Mouse (Mus musculus) midbrain, embryonic 10.5 days (tissue): ENCODE results near the gene Mrgpre. TPM values are rescaled to one million over a fixed set of nuclear protein-coding genes. Genes with fewer than 3 reads are reported as not detected.

Experiments used
- DNase-seq: peaks from one replicate; pipeline ENCODE4 v3.0.0-alpha.2; 2017; ENCODE audit warnings: low spot score
- H3K27ac ChIP-seq: fragments of 300-500 bp; sonication (generic); replicated peaks from 2 replicates; pipeline ENCODE4 v1.5.1; 2016; ENCODE audit warnings: mild to moderate bottlenecking
- H3K27me3 ChIP-seq: fragments of 300-500 bp; sonication (generic); 2 replicates; pipeline ENCODE4 v1.6.1; 2016; ENCODE audit warnings: low read depth, mild to moderate bottlenecking; ENCODE audit not compliant: poor library complexity, severe bottlenecking
- H3K36me3 ChIP-seq: fragments of 300-500 bp; sonication (generic); 2 replicates; pipeline ENCODE4 v1.6.1; 2016; ENCODE audit warnings: mild to moderate bottlenecking, moderate library complexity
- H3K4me1 ChIP-seq: fragments of 300-500 bp; sonication (generic); 2 replicates; pipeline ENCODE4 v1.6.1; 2016
- H3K4me3 ChIP-seq: fragments of 300-500 bp; sonication (generic); 2 replicates; pipeline ENCODE4 v1.5.1; 2016; ENCODE audit warnings: mild to moderate bottlenecking, moderate library complexity
- H3K9me3 ChIP-seq: fragments of 300-500 bp; sonication (generic); replicated peaks from 2 replicates; pipeline ENCODE4 v1.6.1; 2016; ENCODE audit warnings: mild to moderate bottlenecking
- WGBS: fragments of 180-500 bp; shearing (Covaris S2); methylation state at CpG from one replicate; pipeline ENCODE4 v1.1.7; 2016; 5-methylcytosine and 5-hydroxymethylcytosine counted together
- polyA plus RNA-seq: library from polyadenylated mRNA; unstranded; fragments of >200 nt; fragmentation: Nextera tagmentation; extraction: Ambion mirVana; gene quantifications from 2 replicates; pipeline ENCODE4 v1.2.1, GENCODE M21; 2016

The Mrgpre gene
- polyA plus RNA-seq, 1 experiment from 2014 or later: 1.8 TPM

- WGBS: 88% methylated on average over 5 of the region's 5 CpGs
- no peak for DNase-seq
- peaks cover 92% of the 10 kb centered on the region for H3K36me3 ChIP-seq
- no peaks in the 10 kb centered on the region for H3K4me1 ChIP-seq
- no peaks in the 10 kb centered on the region for H3K27me3 ChIP-seq
- H3K27ac ChIP-seq: no peak overlapping the region
- no peaks in the 10 kb centered on the region for H3K9me3 ChIP-seq
- no peak overlapping the region for H3K4me3 ChIP-seq
Observed at GRCm38 (mm10) chr7:143805199-143805624, 20.9 kb upstream of the Mrgpre start.

DNA sequence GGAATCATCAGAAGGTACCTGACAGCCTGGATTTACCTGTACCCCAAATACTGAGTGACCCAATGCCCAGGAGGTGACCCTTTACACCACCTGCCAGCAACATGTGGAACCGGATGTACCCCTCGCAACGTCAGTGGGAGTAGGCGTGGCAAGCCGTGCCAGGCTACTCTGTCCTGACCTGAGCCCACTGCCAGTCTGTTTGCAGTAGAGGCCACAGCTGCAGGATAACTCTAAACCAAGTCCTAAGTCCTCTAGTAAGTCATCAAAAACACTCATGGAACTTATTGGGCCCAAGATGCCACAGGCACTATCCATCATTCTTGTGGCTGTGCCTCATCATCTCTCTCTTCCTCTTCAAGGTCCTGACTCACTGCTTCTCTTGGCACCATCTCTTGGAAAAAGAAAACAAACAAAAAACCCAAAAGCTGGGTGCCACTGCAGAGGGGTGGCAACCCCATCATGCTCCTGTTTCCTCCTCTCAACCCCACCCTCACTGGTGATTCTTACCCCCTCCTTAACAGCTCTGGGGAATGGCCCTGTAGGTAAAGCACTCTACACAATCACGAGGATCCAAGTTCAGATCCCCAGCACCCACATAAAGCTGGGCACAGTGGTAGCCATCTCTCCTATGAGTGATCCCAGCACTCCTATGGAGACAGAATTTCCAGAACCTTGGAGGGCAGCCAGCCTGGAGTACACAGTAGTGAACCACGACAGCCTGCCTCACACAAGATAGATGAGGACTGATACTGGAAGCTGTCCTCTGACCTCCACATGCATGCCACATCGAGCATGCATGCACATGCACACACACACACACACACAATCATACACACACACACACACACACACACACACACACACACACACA lies 17.1 kb upstream of the Mrgpre start:
- Histone ChIP-seq H3K4me3 (no peak overlapping the region), H3K36me3 (peaks cover 93% of the 10 kb centered on the region), H3K4me1 (no peaks in the 10 kb centered on the region), H3K27ac (no peak overlapping the region), H3K27me3 (no peaks in the 10 kb centered on the region), H3K9me3 (no peaks in the 10 kb centered on the region)
- DNase-seq: no peak
- WGBS: 89% methylated on average over 8 of the region's 8 CpGs

- DNase-seq: no peak
- H3K4me3 ChIP-seq: no peak overlapping the region
- H3K27me3 ChIP-seq: no peaks in the 10 kb centered on the region
- H3K4me1 ChIP-seq: no peaks in the 10 kb centered on the region
- H3K9me3 ChIP-seq: no peaks in the 10 kb centered on the region
- peaks cover 93% of the 10 kb centered on the region for H3K36me3 ChIP-seq
- WGBS: 88% methylated on average over 1 of the region's 1 CpGs
- no peak overlapping the region for H3K27ac ChIP-seq
Observed at GRCm38 (mm10) chr7:143800770-143801169, 16.5 kb upstream of the Mrgpre start.

GRCm38 (mm10) chr7:143798783-143799182 lies 14.5 kb upstream of the Mrgpre start:
- Histone ChIP-seq H3K4me1 (no peaks in the 10 kb centered on the region), H3K36me3 (peaks cover 88% of the 10 kb centered on the region), H3K27me3 (no peaks in the 10 kb centered on the region), H3K27ac (no peak overlapping the region), H3K9me3 (no peaks in the 10 kb centered on the region), H3K4me3 (no peak overlapping the region)
- WGBS: 83% methylated on average over 4 of the region's 4 CpGs
- no peak for DNase-seq

DNA sequence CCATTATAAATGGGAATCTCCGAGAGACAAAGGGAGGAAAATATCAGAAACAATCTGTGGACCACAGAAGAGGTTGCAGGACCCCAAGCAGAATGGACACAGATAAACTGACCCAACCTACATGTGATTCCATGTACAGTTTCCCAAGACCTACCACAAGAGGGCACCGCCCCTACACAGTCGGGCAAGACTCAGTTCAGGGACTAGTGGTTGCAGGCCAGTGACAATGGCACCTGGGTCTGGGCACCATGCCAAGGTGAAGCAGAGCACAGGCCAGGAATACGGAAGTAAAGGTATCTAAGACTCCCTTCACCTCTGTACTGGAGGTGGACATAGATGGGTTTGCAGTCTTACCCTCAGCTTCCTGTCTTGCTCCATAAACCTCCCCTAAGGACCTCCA lies 8.8 kb upstream of the Mrgpre start:
- Histone ChIP-seq H3K27ac (no peak overlapping the region), H3K4me3 (no peak overlapping the region), H3K4me1 (no peaks in the 10 kb centered on the region), H3K9me3 (no peaks in the 10 kb centered on the region), H3K27me3 (no peaks in the 10 kb centered on the region), H3K36me3 (peaks cover 33% of the 10 kb centered on the region)
- WGBS: 71% methylated on average over 4 of the region's 4 CpGs
- no peak for DNase-seq

- no peak overlapping the region for H3K27ac ChIP-seq
- H3K9me3 ChIP-seq: no peaks in the 10 kb centered on the region
- no peaks in the 10 kb centered on the region for H3K27me3 ChIP-seq
- 82% methylated on average over 6 of the region's 6 CpGs for WGBS
- no peaks in the 10 kb centered on the region for H3K4me1 ChIP-seq
- no peak overlapping the region for H3K4me3 ChIP-seq
- peaks cover 26% of the 10 kb centered on the region for H3K36me3 ChIP-seq
- no peak for DNase-seq
Observed at GRCm38 (mm10) chr7:143792336-143792985, 8.2 kb upstream of the Mrgpre start.

GRCm38 (mm10) chr7:143783378-143783995 lies 813 bp downstream of the Mrgpre start:
- Histone ChIP-seq H3K36me3 (no peaks in the 10 kb centered on the region), H3K4me3 (peak overlapping the region; percentile 63), H3K4me1 (peaks cover 24% of the 10 kb centered on the region), H3K9me3 (no peaks in the 10 kb centered on the region), H3K27ac (peak overlapping the region; percentile 85), H3K27me3 (peaks cover 40% of the 10 kb centered on the region)
- DNase-seq: no peak
- WGBS: 17% methylated on average over 5 of the region's 6 CpGs

- 61% methylated on average over 2 of the region's 2 CpGs for WGBS
- no peaks in the 10 kb centered on the region for H3K36me3 ChIP-seq
- H3K4me1 ChIP-seq: no peaks in the 10 kb centered on the region
- H3K27me3 ChIP-seq: peaks cover 12% of the 10 kb centered on the region
- no peak for DNase-seq
- H3K9me3 ChIP-seq: no peaks in the 10 kb centered on the region
- no peak overlapping the region for H3K27ac ChIP-seq
- no peak overlapping the region for H3K4me3 ChIP-seq
Observed at GRCm38 (mm10) chr7:143777375-143777774, 6.9 kb downstream of the Mrgpre start.

DNA sequence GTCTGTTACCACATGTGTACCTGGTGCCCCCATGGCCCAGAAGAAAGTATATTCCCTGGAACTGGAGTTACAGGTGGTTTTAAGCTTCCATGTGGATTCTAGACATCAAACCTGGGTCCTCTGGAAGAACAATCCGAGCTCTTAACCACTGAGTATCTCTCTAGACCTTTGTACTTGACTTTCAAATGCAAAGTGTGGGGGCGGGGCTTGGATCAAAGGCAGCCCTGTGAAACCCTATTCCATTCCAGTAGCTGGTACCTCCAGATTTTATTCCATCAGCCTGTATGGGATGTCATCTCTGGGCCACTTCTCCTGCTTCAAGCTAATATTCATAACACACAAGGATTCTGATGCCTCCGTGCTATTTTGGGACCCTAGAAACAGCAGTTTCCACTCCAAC lies 8.2 kb downstream of the Mrgpre start:
- no peak for DNase-seq
- Histone ChIP-seq H3K27me3 (0 out of 2 replicates have a peak, but pooled peaks cover 2% of the 10 kb centered on the region), H3K36me3 (no peaks in the 10 kb centered on the region), H3K4me1 (no peaks in the 10 kb centered on the region), H3K4me3 (no peak overlapping the region), H3K9me3 (no peaks in the 10 kb centered on the region), H3K27ac (no peak overlapping the region)
- WGBS: 36% methylated on average over 3 of the region's 3 CpGs

GRCm38 (mm10) chr7:143769461-143769860 lies 14.8 kb downstream of the Mrgpre start:
- no peaks in the 10 kb centered on the region for H3K36me3 ChIP-seq
- no peak overlapping the region for H3K27ac ChIP-seq
- peaks cover 22% of the 10 kb centered on the region for H3K27me3 ChIP-seq
- WGBS: 51% methylated on average over 1 of the region's 1 CpGs
- DNase-seq: no peak
- H3K9me3 ChIP-seq: no peaks in the 10 kb centered on the region
- H3K4me1 ChIP-seq: no peaks in the 10 kb centered on the region
- H3K4me3 ChIP-seq: no peak overlapping the region

- H3K27ac ChIP-seq: no peak overlapping the region
- H3K4me1 ChIP-seq: no peaks in the 10 kb centered on the region
- H3K36me3 ChIP-seq: no peaks in the 10 kb centered on the region
- no peaks in the 10 kb centered on the region for H3K9me3 ChIP-seq
- no peak overlapping the region for H3K4me3 ChIP-seq
- 86% methylated on average over 6 of the region's 6 CpGs for WGBS
- no peak for DNase-seq
- H3K27me3 ChIP-seq: peaks cover 29% of the 10 kb centered on the region
Observed at GRCm38 (mm10) chr7:143768267-143768666, 16.0 kb downstream of the Mrgpre start.

DNA sequence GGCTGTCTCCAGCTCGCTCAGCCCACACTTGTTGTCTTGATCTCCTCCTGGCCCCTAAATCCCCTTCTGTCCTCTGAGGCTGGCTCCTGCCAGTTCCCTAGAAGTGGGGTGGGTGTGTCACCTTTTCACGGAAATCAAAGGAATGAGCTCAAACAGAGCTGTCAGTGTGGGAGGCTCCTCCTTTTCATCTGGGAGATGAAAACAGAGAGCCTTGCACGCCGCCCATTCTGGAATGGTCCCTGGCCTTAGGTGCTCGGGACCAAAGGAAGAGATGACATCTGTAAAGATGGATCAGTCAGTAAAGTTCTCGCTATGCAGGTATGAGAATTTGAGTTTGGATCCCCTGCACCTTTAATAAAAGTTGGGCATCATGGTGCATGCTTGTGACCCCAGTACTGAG lies 17.4 kb downstream of the Mrgpre start, which contains the start of gene Mrgprg:
Mrgprg (minus strand) TSS at position 101 of the 400 bp plus-strand sequence.
- Histone ChIP-seq H3K9me3 (no peaks in the 10 kb centered on the region), H3K36me3 (no peaks in the 10 kb centered on the region), H3K4me1 (no peaks in the 10 kb centered on the region), H3K4me3 (no peak within 1 kb of the TSS), H3K27me3 (peaks cover 39% of the 10 kb centered on the region), H3K27ac (no peak within 1 kb of the TSS)
- 56% methylated on average over 6 of the region's 6 CpGs for WGBS
- DNase-seq: no peak
